Mouse (Mus musculus): Measurements from ENCODE around the gene Gsn.

The Gsn gene

DNA sequence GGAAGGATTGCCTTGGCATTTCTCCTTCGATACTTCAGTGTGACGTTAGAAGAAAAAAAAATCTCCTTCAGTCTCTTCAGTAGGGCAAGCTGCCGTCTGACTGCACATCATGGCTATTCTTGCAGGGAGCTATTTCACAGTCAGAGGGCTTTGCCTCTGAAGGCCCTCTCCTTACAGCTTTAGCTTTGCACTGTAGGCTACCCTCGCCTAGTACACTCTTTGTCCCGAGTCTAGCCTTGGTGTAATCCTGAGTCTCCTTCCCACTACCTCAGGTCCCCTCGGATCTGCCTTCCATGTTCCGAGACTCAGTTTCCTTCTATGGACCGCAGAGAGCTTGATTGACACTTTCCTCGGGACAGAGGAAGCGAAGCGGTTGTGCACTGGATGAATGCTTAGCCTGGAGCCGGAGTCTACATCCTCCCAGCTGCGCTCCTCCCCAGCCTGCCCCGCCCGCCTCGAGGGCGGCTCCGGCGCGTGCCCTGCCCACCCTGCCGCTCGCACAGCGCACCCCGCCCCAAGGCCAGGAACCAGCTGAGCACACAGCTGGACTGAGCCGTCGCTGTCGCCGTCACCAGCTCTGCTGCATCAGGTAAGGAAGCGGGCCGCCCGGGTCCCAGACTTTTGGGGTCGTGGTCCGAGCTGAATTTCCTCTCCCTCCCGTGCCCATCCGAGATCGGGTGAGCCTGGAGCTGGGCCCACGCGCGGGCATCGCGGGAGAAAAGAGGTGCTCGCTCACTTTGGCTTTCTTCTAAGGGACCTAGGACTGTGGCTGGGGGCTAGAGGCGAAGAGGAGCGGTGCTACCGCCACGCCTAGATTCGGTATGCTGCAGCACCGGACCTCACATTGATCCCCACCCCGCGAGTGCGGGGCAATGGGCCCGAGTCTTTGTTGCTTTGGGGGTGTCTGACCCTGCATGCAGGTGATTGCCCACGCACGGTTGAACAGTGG, at the start of gene Gsn:
Gene Gsn (plus strand): TSS at position 496 of the 949 bp plus-strand sequence.
- peak; percentile 79 to 85 for DNase-seq

DNA sequence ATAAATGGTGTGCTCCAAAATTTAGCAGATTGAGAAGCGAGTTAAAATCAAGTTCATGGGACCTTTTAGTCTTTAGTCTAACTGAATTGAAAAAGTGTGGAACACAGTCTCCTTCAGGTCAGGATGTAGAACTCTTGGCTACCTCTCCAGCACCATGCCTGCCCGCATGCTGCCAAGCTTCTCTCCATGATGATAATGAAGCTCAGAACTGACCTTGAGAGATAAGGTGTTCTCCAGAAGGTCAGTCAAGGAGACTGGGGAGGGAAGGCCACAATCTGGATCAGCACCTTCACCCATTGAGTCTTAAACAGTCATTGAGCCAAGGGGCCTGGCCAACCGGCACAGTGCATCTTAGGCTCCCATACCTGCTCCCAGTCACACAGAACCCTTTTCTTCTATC, 49.4 kb upstream of the Gsn start:
- no peak for DNase-seq

DNA sequence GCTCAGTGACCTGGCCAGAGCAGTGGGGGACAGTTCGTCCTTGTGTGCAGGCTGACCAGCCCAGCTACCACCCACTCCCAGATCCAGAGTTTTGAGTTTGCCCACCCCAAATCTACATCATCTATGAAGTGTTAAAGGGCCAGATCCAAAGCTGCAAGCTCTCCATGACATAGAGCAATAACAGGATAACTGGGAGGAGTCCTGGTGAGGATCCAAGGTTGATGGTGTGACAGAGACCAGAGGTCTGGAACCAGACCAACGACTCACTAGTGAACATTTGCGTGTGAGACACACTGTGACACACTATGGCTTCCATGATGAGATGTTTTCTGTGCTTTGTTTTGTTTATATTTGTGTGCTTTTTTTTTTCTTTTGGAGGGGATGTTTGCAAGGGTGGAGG, 48.1 kb upstream of the Gsn start:
- DNase-seq, result no peak

DNA sequence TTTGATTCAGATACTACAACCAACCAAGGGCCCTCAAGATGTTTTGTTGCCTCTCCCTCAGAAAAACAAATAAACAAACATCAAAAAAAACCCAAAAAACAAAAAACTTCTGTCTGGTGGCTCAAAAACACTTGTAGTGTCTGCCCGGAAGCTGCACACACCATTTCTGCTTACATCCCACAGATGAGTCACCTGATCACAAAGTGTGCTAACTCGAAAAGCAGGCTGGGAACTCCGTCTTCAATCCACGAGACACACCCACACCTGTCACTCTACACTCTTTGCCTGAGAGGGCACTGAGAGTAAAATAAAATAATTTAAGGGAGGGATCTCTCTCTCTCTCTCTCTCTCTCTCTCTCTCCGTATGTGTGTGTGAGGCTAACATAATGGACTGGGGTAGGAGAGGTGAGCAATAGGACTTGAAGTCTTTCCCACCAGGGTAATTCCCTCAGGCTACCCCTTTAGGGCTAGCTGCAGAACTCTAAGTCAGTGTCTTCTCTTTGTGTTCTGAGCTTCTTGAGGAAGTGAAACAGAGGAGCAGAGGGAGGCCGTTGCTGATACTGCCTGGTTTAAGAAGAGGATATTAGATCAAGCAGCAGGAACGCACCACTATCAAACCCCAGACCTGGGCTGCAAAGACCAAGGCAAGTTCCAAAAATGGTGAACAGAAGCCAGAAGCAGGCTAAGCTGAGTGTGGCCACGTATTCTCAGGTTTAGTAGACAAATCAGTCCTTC, 47.1 kb upstream of the Gsn start:
- DNase-seq, result peak in 1 of 2 experiments; percentile 32

DNA sequence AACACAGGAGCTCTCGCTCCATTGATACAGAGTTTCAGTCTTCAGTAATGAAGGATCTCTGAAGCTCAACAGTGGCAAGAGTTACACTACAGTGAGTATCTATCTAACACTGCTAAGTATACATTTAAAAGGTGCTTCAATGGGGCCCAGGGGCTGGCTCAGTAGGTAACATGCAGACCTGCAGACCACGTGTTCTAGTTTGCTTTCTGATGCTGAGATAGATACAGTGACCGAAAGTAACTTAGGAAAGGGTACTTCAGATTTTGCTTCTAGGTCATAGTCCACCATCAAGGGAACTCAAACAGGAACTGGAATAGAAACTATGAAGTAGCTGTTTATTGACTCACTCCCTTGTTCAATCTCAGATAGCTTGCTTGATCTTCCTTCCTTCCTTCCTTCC, 44.5 kb upstream of the Gsn start:
- DNase-seq, result no peak

DNA sequence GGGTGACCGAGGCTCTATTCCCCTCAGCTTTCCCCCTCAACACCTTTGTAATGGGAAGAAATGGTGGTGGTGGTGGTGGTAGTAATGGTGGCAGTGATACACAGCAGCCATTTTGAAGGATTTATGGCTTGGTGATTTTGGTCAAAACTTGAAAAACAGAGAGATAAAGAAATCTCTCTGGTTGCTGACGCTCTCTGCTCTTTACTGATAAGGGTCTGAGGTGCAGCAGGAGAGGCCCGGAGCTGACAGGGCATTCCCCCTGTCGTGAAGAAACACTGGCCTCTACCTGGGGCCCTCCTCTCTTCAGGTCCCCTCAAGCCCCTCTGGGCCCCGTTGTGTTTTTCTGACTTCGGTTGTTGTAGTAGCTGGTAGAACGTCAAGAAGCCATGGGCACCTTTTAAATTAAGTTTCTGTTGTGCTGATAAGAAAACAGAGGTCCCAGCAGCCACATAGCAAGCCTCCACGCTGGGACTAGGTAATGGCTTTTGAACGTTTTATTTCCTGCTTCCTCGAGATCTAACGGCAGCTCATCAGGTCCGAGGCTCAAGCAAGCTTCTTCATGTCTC, 42.8 kb upstream of the Gsn start:
- DNase-seq, result no peak

DNA sequence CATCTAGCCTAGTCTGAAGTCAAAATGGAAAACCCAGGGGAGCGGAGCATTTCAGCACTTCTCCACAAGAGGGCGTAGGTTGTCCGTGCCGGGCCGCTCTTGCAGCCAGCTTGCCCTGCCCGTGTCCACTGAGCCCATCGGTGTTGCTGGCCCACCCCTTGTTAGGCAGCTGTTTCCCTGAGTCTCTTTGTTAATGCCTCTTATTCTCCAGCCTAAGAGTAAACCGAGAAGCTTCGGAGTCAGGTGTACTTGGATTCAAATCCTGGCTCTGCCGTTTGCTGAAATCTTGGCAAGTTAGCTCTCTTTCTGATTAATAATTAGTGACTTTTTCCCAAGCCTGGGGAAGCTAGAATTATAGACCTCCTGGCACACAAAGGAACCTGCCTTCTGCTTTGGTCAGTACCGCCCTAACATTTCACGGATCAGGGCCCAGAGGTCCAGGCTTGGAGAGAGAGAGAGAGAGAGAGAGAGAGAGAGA, 41.3 kb upstream of the Gsn start:
- peak; percentile 58 to 78 for DNase-seq

DNA sequence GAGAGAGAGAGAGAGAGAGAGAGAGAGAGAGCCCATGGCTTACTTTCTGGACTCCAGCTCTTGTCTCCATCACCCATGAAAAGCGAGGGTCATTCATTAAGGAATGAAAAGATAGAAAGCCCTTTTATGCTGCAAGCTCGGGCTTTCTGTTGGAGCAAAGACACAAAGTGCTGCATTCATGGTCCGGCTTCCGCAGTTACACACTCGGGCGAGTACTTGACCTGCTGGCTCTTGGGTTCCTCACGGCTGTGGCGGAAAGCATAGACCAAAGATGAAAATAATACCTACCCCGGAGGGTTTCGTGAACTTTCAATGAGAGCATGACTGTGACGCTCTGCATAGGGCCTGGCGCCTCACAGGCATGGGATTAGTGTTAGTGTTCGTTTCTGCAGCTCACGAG, 40.8 kb upstream of the Gsn start:
- no peak for DNase-seq

DNA sequence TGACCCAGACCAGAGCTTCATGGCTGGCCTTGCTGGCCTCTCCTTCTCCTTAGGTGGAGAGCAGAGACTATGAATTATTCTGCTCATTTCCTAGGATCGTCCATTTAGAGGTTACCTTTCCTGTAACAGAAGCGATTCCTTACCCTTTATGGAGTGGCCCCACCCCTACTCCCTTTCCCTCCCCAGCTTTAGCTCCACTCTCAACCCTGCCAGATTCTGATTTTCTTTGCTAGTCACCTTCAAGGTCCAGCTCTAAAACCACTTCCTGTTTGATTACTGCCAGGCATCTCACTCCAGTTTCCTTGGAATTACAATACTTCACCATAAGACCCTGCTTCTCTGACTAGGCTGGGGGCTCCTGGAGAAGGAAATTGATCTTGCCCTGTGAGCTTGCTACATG, 39.5 kb upstream of the Gsn start:
- no peak for DNase-seq

DNA sequence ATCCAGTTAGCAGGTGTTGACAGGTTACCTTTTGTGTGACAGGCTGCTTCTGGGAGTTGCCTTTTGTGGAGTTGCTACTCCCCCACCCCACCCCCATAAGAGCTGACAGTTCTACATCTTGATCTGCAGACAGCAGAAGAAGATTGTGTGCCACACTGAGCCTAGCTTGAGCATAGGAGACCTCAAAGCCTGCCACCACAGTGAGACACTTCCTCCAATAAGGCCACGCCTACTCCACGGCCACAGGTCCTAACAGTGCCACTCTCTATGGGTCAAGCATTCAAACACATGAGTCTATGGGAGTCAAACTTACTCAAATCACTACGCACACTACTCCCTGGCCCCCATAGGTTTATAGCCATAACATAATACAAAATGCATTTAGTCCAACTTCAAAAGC, 37.4 kb upstream of the Gsn start:
- no peak for DNase-seq

DNA sequence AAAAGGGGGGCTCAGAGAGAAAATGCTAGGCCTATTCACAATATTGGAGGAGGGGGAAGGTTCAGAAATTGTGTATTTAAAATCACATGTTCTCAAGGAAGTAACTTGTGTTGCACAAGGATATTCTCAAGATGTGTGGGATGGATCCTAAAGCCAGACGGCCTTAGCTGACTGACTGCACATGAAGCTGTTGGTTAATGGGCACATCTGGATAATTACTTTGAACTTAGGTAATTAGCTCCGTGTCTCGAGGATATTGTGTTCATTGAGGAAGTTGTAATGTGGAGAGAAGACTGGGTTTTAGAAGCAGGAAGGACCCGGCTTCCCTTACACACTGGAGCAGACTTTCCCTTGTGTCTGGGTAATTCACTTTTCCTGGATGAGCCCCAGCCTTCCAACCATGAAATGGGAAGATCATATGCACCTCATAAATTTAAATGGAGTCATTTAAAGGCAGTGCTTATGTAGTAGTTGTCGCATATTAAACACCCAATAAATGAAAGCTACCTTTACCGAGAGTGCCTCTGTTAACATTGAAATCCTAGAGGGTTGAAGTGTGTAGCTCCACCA, 33.3 kb upstream of the Gsn start:
- DNase-seq, result no peak

DNA sequence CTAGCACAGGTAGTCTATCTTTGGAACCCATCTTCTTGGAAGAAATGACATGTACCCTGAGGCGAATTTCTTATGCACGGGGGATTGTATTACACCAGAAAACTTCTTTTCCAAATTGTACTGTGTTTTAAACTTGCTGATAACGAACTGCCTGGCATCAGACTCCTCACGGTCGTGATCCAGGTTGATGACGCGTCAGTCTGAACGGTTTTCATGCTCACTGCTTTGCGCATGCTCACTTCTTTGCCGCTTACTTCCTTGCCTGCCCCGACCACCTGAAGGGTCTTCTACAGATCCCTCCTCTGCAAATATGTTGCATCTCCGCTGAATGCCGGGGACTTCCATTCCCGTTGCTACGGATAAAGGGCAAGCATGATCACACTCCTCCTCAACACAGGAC, 31.9 kb upstream of the Gsn start:
- no peak for DNase-seq

DNA sequence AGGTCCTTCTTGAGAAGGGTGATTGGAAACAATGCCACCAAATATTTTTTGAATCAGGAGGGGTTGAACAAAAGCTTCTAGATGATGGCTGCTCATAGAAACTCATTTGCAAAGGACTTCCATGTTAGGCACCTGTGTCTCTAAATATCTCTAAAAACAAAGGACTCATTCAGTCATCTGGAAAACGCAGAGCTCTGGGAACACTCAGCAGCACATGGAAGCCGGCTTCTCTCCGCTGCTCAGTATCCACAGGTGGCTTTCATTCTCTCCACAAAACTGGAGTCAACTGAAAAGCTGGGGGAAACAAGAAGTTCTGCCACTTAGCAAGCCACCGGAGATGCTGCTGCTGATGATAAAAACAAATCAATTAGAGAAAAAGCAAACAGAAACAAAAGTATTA, 28.0 kb upstream of the Gsn start:
- no peak for DNase-seq

DNA sequence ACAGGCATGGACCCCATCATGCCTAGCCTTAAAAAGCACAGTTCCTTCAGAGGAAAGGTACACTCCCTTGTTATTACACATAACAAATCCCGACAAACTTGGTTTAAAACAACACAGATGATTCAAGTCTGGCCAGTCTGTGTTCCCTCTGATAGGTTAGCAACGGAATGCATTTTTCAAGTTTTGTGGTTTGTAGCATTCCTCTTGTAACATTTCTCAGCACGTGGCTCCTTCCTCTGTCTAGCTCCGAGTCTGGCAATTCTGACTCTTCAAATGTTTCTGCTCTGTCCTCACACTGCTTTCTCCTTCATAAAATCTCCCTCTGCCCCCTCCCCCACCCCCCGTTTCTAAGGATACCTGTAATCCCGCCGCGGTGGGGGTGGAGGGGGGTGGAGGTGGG, 26.0 kb upstream of the Gsn start:
- no peak for DNase-seq

DNA sequence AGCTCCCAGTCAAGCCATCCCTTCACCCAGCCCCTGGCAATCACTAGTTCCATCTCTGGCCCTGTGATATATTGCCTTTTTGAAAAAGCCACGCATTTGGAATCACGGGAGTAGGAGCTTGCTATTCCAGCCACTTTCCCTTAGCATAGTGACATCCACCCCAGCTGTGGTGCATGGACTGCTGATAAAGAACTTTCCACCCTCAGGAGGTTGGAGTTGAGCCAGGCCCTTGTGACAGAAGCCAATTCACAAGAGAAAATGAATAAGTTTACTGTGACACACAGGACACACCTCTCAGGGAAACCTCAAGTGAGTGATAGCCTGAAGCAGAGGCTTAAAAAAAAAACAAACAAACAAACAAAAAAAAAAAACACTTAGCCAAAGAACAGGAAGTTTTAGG, 24.3 kb upstream of the Gsn start:
- no peak for DNase-seq

DNA sequence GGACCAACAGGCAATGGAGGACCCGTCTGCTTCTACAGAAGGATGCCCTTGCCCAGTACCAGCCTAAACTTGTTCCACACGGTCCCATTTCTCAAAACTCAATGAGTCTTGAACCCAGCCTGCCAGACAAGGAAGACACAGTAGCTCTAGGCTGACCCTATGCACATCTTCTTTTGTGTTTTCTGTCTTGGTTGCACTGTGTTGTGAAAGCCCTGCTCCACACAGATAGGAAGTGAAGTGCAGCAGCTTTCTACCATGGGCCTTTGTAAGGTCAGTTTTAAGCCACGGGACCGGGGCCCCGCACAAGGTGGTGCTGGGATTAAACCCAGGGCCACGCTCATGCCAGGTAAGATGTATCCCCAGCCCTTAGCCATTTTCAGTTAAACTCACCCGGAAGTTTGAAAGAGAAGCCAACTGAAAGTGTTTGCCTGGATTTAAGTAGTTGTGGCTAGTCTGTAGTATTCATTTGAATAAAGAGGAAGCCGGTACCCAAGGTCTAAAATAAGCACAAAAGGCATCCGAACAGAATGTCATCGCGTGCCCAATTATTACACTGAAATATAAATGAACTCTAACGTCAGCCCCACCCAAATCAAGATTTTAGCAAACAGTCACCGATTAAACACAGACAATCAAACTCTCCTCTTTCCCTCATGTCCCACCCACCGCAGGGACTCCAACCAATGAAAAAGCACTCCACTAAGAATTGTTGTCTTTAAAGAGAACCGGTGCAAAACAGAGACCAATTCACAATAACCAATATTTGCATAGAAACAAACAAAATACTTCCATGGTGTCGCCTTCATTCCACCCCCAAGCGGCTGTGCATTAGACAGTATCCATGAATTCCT, 23.4 kb upstream of the Gsn start:
- DNase-seq, result peak in 1 of 2 experiments; percentile 26

DNA sequence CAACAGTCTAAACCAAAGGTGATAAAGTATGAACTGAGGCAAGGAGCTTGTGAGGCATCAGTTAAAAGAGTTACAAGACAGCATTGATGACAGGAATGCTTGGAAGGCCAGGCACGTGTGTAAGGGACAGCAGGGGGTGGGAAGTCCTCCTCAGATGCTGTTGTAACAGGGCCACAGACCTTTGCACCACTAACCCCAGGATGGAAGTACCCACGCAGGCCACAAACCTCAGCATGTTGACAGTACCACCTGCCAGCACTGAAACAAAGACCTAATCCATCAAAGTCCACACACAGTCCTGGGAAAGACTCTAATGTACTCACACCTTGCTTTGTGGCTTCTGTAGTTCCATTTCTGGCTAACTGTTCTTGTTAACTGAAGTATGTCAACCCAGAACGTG, 22.3 kb upstream of the Gsn start:
- DNase-seq, result no peak

DNA sequence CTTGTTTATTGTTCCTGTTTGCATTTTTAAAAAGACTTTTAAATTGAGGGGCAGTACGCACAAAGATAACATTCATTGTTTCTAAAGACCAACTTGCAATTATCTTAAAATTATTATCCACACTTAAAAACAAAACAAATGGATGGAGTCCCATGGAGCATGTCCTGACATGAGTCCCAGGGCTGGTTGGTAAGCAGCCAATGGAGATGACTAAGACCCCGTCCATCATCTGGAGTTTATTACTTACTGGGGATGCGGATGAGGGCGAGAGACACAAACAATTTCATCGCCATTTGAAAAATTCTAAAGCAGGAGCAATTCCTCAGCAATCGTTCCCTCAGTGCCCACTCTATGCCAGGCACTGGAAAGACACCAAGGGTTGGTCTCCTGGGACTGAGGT, 21.2 kb upstream of the Gsn start:
- no peak for DNase-seq

DNA sequence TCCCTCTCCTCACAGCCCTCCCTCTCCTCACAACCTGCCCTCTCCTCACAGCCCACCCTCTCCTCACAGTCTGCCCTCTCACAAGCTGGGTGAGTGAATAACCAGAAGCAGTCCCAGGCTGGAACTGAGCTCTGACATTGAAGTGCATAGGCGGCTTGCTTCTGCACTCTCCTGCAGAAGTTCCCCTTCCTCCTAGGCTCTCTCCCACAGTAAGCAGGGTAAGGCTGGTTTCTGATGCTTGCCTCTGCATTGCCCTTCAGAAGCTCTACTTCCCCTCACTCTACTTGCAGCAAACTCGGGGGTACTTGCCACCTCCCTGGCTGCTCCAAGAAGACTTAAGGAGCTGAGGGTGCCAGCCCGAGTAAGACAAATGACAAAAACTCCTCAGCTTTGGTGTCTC, 11.9 kb upstream of the Gsn start:
- DNase-seq, result no peak

DNA sequence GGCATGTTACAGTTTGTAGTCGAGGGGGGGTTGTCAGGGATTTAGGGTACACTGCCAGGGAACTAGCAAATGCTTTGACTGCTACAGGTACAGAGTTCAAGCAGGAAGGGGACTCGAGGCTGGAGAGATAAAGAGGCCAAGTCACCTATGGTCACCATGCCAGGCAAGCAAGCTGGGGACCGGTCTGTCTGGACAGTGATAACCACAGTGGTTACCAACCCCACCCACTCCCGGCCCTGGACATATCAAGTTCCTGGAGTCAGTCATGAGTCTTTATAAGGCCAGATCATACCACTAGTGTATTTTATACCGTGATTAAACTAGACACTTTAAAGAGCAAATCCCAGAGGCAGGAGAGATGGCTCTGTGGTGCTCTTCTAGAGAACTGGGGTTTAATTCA, 8.4 kb upstream of the Gsn start:
- DNase-seq, result no peak

DNA sequence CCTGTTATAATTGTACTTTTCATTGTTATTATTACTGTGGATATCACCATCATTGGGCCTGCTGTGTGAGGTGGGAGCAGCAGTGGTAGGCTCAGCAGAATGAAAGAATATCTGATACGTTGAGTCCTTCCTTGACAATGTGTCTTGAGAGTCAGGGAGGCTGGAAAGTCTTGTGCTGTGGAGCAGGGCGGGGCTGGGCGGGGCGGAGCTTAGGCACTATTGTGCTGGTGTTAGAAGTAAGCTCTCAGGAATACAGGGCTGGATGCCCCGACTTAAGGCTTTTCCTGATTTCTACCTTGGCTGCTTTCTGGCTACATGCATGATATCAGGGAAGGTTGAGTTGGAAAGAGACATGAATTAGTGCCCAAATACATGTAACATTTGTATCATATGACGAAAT, 3.4 kb upstream of the Gsn start:
- DNase-seq, result no peak

DNA sequence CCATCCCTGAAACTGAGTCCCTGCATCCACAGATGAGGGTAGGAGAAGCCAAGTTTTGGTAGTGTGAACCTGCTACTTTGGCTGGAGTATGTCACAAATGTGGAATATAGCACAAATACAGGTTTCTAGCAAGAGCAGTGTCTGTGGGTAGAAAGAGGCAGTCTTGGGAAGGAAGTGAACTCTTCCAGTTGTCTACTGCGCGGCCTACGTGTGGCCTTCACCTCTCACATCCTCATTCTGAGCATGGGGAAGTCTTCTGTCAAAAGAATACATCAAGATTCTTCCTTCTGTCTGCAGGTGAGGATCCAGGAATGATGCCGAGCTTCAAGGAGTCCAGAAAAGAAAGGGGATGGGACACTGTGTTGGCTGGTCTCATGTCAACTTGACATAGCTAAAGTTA, 2.4 kb upstream of the Gsn start:
- no peak for DNase-seq

Data from spleen, adult 18-20 months (tissue).